Mouse (Mus musculus): ENCODE data around the gene Mslnl. TPM values are rescaled to one million over a fixed set of nuclear protein-coding genes. Genes with fewer than 3 reads are reported as not detected.
A peak's percentile ranks its signal among the peaks of the same experiment; 100 is the strongest.

Mslnl gene
- total and polyA plus RNA-seq, 2 experiments from 2014 or later = 0.10 TPM; not detected in 1

DNA sequence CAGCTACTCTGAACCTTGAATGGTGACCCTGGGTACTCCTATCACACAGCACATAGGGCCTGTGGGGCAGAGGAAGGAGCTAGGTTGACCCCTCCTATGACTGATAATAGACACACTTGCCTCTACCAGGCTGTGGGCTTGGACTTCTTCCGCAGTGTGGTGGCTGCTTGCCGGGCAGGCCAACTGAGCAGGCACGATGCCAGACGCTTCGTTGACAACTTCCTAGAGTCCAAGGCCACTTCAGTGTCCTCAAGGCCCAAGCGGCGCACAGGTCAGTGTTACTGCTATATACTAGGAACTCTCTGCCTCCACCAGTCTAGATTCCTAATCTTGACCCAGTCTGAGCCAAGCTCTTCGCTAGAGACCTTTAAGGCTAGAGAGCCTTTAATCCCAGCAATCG lies 8.0 kb downstream of the Mslnl start:
- TF ChIP-seq CTCF (IDR thresholded peaks at IDR 0.05; ENCODE audit: low read depth) = no peak
- Histone ChIP-seq H3K4me1 (ENCODE audit: insufficient read depth) (no peaks in the 10 kb centered on the region), H3K9ac (no peak overlapping the region), H3K27ac (ENCODE audit: low read depth, low read length) (no peak overlapping the region), H3K9me3 (ENCODE audit: low read length) (no peaks in the 10 kb centered on the region), H3K36me3 (ENCODE audit: insufficient read depth) (no peaks in the 10 kb centered on the region), H3K4me3 (ENCODE audit: low read depth, low read length) (no peak overlapping the region), H3K27me3 (ENCODE audit: insufficient read depth, low read length) (no peaks in the 10 kb centered on the region), H3K4me2 (ENCODE audit: low read depth) (no peak overlapping the region)
- ATAC-seq (no peak), DNase-seq (no peak)
- 92% methylated on average over 9 of the region's 9 CpGs for WGBS

DNA sequence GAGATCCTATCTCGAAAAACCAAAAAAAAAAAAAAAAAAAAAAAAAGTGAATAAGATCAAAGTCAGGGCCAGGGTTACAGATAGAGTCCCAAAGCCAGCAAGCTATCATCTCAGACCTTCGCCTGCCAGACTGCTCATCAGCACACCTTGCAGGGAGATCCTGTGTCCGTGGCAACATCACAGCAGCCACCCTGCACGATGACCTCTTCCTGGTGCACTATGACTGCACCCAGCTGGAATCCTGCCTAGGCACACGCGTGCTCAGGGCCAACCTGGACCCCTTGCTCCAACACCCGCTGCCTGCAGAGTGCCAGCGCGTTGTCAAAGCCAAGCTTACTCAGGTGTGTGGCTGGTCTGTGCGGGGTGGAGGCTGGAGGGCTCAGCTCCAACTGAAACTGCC lies 8.5 kb downstream of the Mslnl start:
- ATAC-seq (no peak), DNase-seq (no peak)
- no peak overlapping the region for H3K4me3 ChIP-seq (ENCODE audit: low read depth, low read length)
- no peaks in the 10 kb centered on the region for H3K27me3 ChIP-seq (ENCODE audit: insufficient read depth, low read length)
- no peak overlapping the region for H3K4me2 ChIP-seq (ENCODE audit: low read depth)
- H3K27ac ChIP-seq (ENCODE audit: low read depth, low read length) = no peak overlapping the region
- H3K9me3 ChIP-seq (ENCODE audit: low read length) = no peaks in the 10 kb centered on the region
- WGBS = 78% methylated on average over 10 of the region's 10 CpGs
- H3K9ac ChIP-seq = no peak overlapping the region
- no peaks in the 10 kb centered on the region for H3K36me3 ChIP-seq (ENCODE audit: insufficient read depth)
- no peak for TF ChIP-seq CTCF (IDR thresholded peaks at IDR 0.05; ENCODE audit: low read depth)
- no peaks in the 10 kb centered on the region for H3K4me1 ChIP-seq (ENCODE audit: insufficient read depth)

DNA sequence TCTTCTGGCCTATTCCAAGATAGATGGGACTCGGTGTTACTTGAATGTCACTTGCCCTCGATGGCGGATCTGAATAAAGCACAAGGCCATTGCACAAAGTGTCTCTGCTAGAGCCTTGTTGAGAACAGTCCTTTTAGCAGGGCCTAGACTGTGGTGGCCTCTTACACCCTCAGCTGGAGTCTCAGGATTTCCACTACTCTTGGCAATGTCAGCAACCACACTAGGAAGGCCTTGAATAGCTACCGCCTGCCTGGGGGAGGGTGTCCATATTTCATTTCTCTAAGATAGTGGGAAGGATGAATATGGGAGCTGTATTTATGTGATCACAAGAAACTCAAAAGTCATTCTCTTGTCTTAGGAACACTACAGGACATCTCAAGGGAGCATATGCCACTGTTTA lies 12.4 kb downstream of the Mslnl start:
- Histone ChIP-seq H3K4me3 (ENCODE audit: low read depth, low read length) (no peak overlapping the region), H3K36me3 (ENCODE audit: insufficient read depth) (no peaks in the 10 kb centered on the region), H3K4me2 (ENCODE audit: low read depth) (no peak overlapping the region), H3K27ac (ENCODE audit: low read depth, low read length) (no peak overlapping the region), H3K9me3 (ENCODE audit: low read length) (no peaks in the 10 kb centered on the region), H3K4me1 (ENCODE audit: insufficient read depth) (no peaks in the 10 kb centered on the region), H3K27me3 (ENCODE audit: insufficient read depth, low read length) (no peaks in the 10 kb centered on the region), H3K9ac (no peak overlapping the region)
- 93% methylated on average over 4 of the region's 4 CpGs for WGBS
- no peak for TF ChIP-seq CTCF (IDR thresholded peaks at IDR 0.05; ENCODE audit: low read depth)
- no peak for DNase-seq
- no peak for ATAC-seq

DNA sequence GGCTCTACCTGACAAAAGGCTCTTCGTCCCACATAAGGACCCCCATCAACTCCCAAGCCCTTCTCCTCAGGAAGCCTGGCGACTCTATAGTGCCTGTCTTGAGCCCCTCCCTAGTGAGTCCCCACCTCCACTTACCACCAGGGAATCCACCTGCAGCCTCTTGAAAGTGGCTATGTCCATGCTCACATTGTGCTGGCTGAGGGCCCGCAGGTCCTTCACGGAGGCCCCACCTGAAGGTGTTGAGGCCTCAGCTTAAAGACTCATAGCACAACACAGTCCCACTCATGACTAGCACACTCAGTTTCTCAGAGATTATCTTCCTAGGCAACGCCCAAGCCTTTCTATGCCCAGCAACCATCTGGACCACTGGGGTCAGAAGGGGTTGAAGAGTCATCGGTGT lies 13.5 kb downstream of the Mslnl start:
- WGBS = 88% methylated on average over 6 of the region's 6 CpGs

DNA sequence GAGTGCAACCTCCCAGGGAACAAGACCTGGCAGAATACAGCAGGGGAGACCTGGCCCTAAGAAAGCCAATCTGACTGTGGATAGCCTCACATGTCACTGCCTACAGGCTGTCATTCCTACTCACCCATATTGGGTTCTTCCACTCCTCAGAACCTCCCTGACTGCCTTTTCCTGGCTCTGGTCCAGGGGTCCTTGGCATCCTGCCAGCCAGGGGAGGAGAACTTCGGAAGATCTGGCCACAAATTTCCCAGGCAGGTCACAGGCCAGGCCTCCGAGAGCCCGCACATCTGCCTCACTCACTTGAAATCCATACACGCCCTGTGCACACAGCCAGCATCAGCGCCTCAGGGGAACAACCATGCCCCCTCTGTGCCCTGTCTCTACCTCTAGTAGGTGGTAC lies 15.6 kb downstream of the Mslnl start:
- DNase-seq (peak; percentile 12), ATAC-seq (no peak)
- no peaks in the 10 kb centered on the region for H3K4me1 ChIP-seq (ENCODE audit: insufficient read depth)
- TF ChIP-seq CTCF (IDR thresholded peaks at IDR 0.05; ENCODE audit: low read depth) = no peak
- H3K27ac ChIP-seq (ENCODE audit: low read depth, low read length) = no peak overlapping the region
- no peak overlapping the region for H3K4me3 ChIP-seq (ENCODE audit: low read depth, low read length)
- H3K9me3 ChIP-seq (ENCODE audit: low read length) = no peaks in the 10 kb centered on the region
- no peak overlapping the region for H3K9ac ChIP-seq
- WGBS = 30% methylated on average over 5 of the region's 5 CpGs
- H3K4me2 ChIP-seq (ENCODE audit: low read depth) = no peak overlapping the region
- no peaks in the 10 kb centered on the region for H3K27me3 ChIP-seq (ENCODE audit: insufficient read depth, low read length)
- H3K36me3 ChIP-seq (ENCODE audit: insufficient read depth) = no peaks in the 10 kb centered on the region

More for the DNA sequence above, 13.5 kb downstream of the Mslnl start:
- no peaks in the 10 kb centered on the region for H3K27me3 ChIP-seq (ENCODE audit: insufficient read depth, low read length)
- H3K4me3 ChIP-seq (ENCODE audit: low read depth, low read length) = no peak overlapping the region
- DNase-seq (no peak), ATAC-seq (no peak)
- H3K4me1 ChIP-seq (ENCODE audit: insufficient read depth) = no peaks in the 10 kb centered on the region
- no peak overlapping the region for H3K4me2 ChIP-seq (ENCODE audit: low read depth)
- H3K27ac ChIP-seq (ENCODE audit: low read depth, low read length) = no peak overlapping the region
- H3K36me3 ChIP-seq (ENCODE audit: insufficient read depth) = no peaks in the 10 kb centered on the region
- no peak overlapping the region for H3K9ac ChIP-seq
- no peak for TF ChIP-seq CTCF (IDR thresholded peaks at IDR 0.05; ENCODE audit: low read depth)
- no peaks in the 10 kb centered on the region for H3K9me3 ChIP-seq (ENCODE audit: low read length)

DNA sequence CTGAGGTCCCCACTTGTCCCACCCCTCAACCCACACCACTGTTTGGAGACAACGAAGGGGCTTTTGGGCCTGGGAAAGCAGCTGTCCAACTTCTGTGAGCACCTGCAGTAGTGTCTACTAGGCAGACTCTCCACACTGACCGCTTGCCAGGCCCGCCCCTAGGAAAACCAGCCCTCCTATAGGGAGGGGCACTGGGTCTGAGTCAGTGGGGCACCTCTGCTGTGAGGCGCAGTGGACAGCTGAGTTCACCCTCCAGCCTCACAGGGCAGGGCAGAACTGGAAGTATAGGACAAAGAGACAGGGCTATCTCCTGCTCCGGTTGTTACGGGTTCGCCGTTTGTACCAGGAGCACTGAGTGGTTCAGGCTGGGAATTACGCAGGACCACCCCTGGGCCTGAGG lies 18.4 kb downstream of the Mslnl start, which contains the start of gene Msln:
TSS of gene Msln (minus strand) at position 138 of the 400 bp plus-strand sequence.
- Histone ChIP-seq H3K4me1 (ENCODE audit: insufficient read depth) (no peaks in the 10 kb centered on the region), H3K27ac (ENCODE audit: low read depth, low read length) (no peak within 1 kb of the TSS), H3K36me3 (ENCODE audit: insufficient read depth) (no peaks in the 10 kb centered on the region), H3K9me3 (ENCODE audit: low read length) (no peaks in the 10 kb centered on the region), H3K27me3 (ENCODE audit: insufficient read depth, low read length) (no peaks in the 10 kb centered on the region), H3K4me2 (ENCODE audit: low read depth) (no peak within 1 kb of the TSS), H3K4me3 (ENCODE audit: low read depth, low read length) (no peak within 1 kb of the TSS), H3K9ac (no peak within 1 kb of the TSS)
- DNase-seq = no peak
- ATAC-seq = no peak
- no peak for TF ChIP-seq CTCF (IDR thresholded peaks at IDR 0.05; ENCODE audit: low read depth)
- WGBS = 83% methylated on average over 9 of the region's 9 CpGs

DNA sequence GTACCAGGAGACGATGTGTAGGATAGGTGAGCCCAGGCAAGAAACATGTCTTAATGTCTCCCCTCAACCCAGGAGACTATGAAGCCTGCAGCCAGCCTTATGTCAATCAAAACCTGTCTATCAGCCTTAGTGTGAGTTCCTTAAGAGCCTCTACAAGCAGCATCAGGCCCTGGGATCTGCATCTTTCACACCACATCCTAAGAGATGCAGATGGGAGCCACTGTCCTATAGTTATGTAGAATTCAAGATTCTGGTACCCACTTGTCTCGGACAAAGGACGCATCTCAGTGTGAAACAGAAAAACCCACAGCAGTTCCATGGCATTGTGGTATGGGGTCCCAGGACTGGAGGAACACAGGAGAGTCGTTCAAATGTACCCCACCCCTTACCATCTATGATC lies 19.2 kb downstream of the Mslnl start:
- DNase-seq (no peak), ATAC-seq (no peak)
- no peak for TF ChIP-seq CTCF (IDR thresholded peaks at IDR 0.05; ENCODE audit: low read depth)
- Histone ChIP-seq H3K27me3 (ENCODE audit: insufficient read depth, low read length) (no peaks in the 10 kb centered on the region), H3K27ac (ENCODE audit: low read depth, low read length) (no peak overlapping the region), H3K36me3 (ENCODE audit: insufficient read depth) (no peaks in the 10 kb centered on the region), H3K4me2 (ENCODE audit: low read depth) (no peak overlapping the region), H3K9ac (no peak overlapping the region), H3K4me1 (ENCODE audit: insufficient read depth) (no peaks in the 10 kb centered on the region), H3K9me3 (ENCODE audit: low read length) (no peaks in the 10 kb centered on the region), H3K4me3 (ENCODE audit: low read depth, low read length) (no peak overlapping the region)
- 80% methylated on average over 4 of the region's 4 CpGs for WGBS
